Mouse (Mus musculus) erythroblast, adult 5-6 weeks (primary cell): ENCODE measurements around the gene Sipa1l3. TPM values are rescaled to one million over a fixed set of nuclear protein-coding genes. Genes with fewer than 3 reads are reported as not detected.
A peak's percentile ranks its signal among the peaks of the same experiment; 100 is the strongest.

ENCODE experiments used
- ATAC-seq: replicated peaks from 2 replicates; pipeline ENCODE4 v1.8.0; 2016; ENCODE audit warnings: moderate number of reproducible peaks, mild to moderate bottlenecking, moderate TSS enrichment, inconsistent platforms; ENCODE audit not compliant: poor library complexity, low FRiP score, severe bottlenecking
- total RNA-seq, 2 experiments: library from RNA; stranded (forward) in 1 of 2; stranded (reverse) in 1 of 2; fragments of 150-400 nt in 1 of 2; fragments of 200-764, 138-1000 nt in 1 of 2; gene quantifications; 2 replicates each; pipeline versions ENCODE4 v1.2.3 to v1.2.4; 2015 to 2017; ENCODE audit warnings: low replicate concordance in 2 of 2

Gene Sipa1l3
- total RNA-seq, 2 experiments from 2014 or later, result 5.2 to 5.4 TPM

GRCm38 (mm10) chr7:29391761-29392512, 126.5 kb downstream of the Sipa1l3 start:
- ATAC-seq, result no peak

GRCm38 (mm10) chr7:29391112-29391760, 127.2 kb downstream of the Sipa1l3 start:
- no peak for ATAC-seq

GRCm38 (mm10) chr7:29390234-29390633, 128.2 kb downstream of the Sipa1l3 start:
- no peak for ATAC-seq

- no peak for ATAC-seq
Measured at GRCm38 (mm10) chr7:29387524-29388068, 130.8 kb downstream of the Sipa1l3 start.

- no peak for ATAC-seq
Measured at GRCm38 (mm10) chr7:29386349-29386748, 132.1 kb downstream of the Sipa1l3 start.

- no peak for ATAC-seq
Measured at GRCm38 (mm10) chr7:29385791-29386190, 132.7 kb downstream of the Sipa1l3 start.

GRCm38 (mm10) chr7:29383255-29383654, 135.2 kb downstream of the Sipa1l3 start:
- peak; percentile 67 for ATAC-seq

GRCm38 (mm10) chr7:29381466-29382040, 136.9 kb downstream of the Sipa1l3 start:
- ATAC-seq, result no peak

GRCm38 (mm10) chr7:29374054-29374453, 144.4 kb downstream of the Sipa1l3 start:
- no peak for ATAC-seq

GRCm38 (mm10) chr7:29372123-29372522, 146.3 kb downstream of the Sipa1l3 start:
- no peak for ATAC-seq

GRCm38 (mm10) chr7:29370031-29370430, 148.4 kb downstream of the Sipa1l3 start:
- ATAC-seq, result no peak

- no peak for ATAC-seq
Measured at GRCm38 (mm10) chr7:29368004-29368320, 150.5 kb downstream of the Sipa1l3 start.

- no peak for ATAC-seq
Measured at GRCm38 (mm10) chr7:29367166-29368003, 151.1 kb downstream of the Sipa1l3 start.

- ATAC-seq, result no peak; the same call in 1 of the 2 replicates
Measured at GRCm38 (mm10) chr7:29364052-29364451, 154.4 kb downstream of the Sipa1l3 start.

- ATAC-seq, result no peak
Measured at GRCm38 (mm10) chr7:29361497-29361896, 156.9 kb downstream of the Sipa1l3 start.

- ATAC-seq, result no peak
Measured at GRCm38 (mm10) chr7:29355406-29355805, 163.0 kb downstream of the Sipa1l3 start.

GRCm38 (mm10) chr7:29354161-29354560, 164.3 kb downstream of the Sipa1l3 start:
- no peak for ATAC-seq

- ATAC-seq, result no peak
Measured at GRCm38 (mm10) chr7:29352246-29352645, 166.2 kb downstream of the Sipa1l3 start.

GRCm38 (mm10) chr7:29350489-29350888, 168.0 kb downstream of the Sipa1l3 start:
- no peak for ATAC-seq

- ATAC-seq, result no peak
Measured at GRCm38 (mm10) chr7:29346212-29346611, 172.2 kb downstream of the Sipa1l3 start.
